Mouse (Mus musculus) G1E (cell line): ENCODE measurements around the gene Hrk. TPM values are rescaled to one million over a fixed set of nuclear protein-coding genes. Genes with fewer than 3 reads are reported as not detected.

Source experiments
- ATAC-seq: 2 replicates; pipeline ENCODE4 v1.8.0; 2016; ENCODE audit warnings: mild to moderate bottlenecking; ENCODE audit not compliant: insufficient number of reproducible peaks, poor library complexity, low FRiP score, severe bottlenecking; ENCODE audit errors: extremely low read depth
- DNase-seq: peaks from one replicate; pipeline ENCODE4 v3.0.0; 2012; ENCODE audit warnings: low spot score
- H3K27me3 ChIP-seq: 2 replicates; pipeline ENCODE4 v1.6.1; 2012; ENCODE audit warnings: mild to moderate bottlenecking, low read length, inconsistent platforms; ENCODE audit not compliant: insufficient read depth
- H3K36me3 ChIP-seq: replicated peaks from 2 replicates; pipeline ENCODE3; 2012; ENCODE audit warnings: mild to moderate bottlenecking, inconsistent platforms
- H3K4me1 ChIP-seq: 2 replicates; pipeline ENCODE4 v1.6.1; 2012; ENCODE audit warnings: low read depth, low read length, inconsistent platforms, mixed read lengths; ENCODE audit not compliant: insufficient read depth
- H3K4me3 ChIP-seq: 2 replicates; pipeline ENCODE4 v1.5.1; 2012; ENCODE audit warnings: low read depth, mild to moderate bottlenecking, inconsistent platforms, low read length, moderate library complexity, mixed read lengths
- H3K9me3 ChIP-seq: replicated peaks from 2 replicates; pipeline ENCODE4 v1.6.1; 2012; ENCODE audit warnings: inconsistent platforms
- CTCF ChIP-seq: IDR thresholded peaks from 2 replicates; pipeline ENCODE4 v1.5.1; 2012; ENCODE audit warnings: low read depth, low read length, inconsistent platforms, mixed read lengths
- GATA1 ChIP-seq: IDR thresholded peaks from 2 replicates; pipeline ENCODE4 v1.6.1; 2012; ENCODE audit warnings: borderline replicate concordance, low read length, inconsistent platforms, mixed read lengths
- GATA2 ChIP-seq: IDR thresholded peaks from 2 replicates; pipeline ENCODE4 v1.6.1; 2012; ENCODE audit warnings: low read depth, low read length, inconsistent platforms, borderline replicate concordance
- POLR2AphosphoS5 ChIP-seq: IDR thresholded peaks from 2 replicates; pipeline ENCODE4 v1.6.1; 2012; ENCODE audit warnings: low read depth, low read length, inconsistent platforms; ENCODE audit not compliant: insufficient replicate concordance
- TAL1 ChIP-seq: conservative IDR thresholded peaks from 2 replicates; pipeline ENCODE4 v1.6.1; 2012; ENCODE audit warnings: low read depth, low read length, inconsistent platforms, mixed read lengths
- polyA plus RNA-seq: library from polyadenylated mRNA; stranded (reverse); fragments of >175 nt; gene quantifications from 2 replicates; pipeline ENCODE4 v1.2.3, GENCODE M21; 2012
- total RNA-seq, 2 experiments: library from RNA; stranded (forward) in 1 of 2; stranded (reverse) in 1 of 2; fragments of 200-1000 nt in 1 of 2; fragments of >200 nt in 1 of 2; fragmentation: Nextera tagmentation in 1 of 2; gene quantifications; 2 replicates each; pipeline ENCODE4 v1.2.3; 2014 to 2017

The Hrk gene
- total and polyA plus RNA-seq, 3 experiments: 0.11 TPM; not detected in 2

DNA sequence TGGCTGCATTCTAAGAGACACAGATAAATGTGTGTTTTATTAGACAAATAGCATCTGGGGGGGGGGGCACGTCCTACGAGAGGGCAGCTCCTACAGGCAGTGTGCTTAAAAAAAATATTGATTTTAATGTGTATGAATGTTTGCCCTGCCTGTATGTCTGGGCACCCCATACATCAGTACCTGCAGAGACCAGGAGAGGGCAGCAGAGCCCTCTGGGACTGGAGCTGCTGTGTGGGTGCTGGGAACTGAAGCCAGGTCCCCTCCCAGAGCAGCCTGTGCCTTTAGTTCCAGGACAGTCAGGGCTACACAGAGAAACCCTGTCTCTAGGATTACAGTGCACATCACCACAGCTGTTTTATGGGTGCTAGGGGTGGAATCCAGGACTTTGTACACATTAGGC lies 10.7 kb downstream of the Hrk start:
- DNase-seq (no peak), ATAC-seq (no peak)
- H3K4me1 ChIP-seq: peaks cover 4% of the 10 kb centered on the region; the same call in 1 of the 2 replicates
- H3K27me3 ChIP-seq: peaks cover 24% of the 10 kb centered on the region
- H3K36me3 ChIP-seq: no peaks in the 10 kb centered on the region
- peaks cover 6% of the 10 kb centered on the region for H3K9me3 ChIP-seq
- H3K4me3 ChIP-seq: no peak overlapping the region
- TF ChIP-seq POLR2AphosphoS5: no peak
- TF ChIP-seq GATA2: no peak
- no peak for TF ChIP-seq GATA1
- TF ChIP-seq TAL1: no peak
- no peak for TF ChIP-seq CTCF

- no peak for ATAC-seq
- H3K4me3 ChIP-seq: no peak overlapping the region
- no peaks in the 10 kb centered on the region for H3K4me1 ChIP-seq
- TF ChIP-seq GATA1 (no peak), GATA2 (no peak), CTCF (no peak), TAL1 (no peak), POLR2AphosphoS5 (no peak)
- no peaks in the 10 kb centered on the region for H3K36me3 ChIP-seq
- DNase-seq: no peak
- peaks cover 2% of the 10 kb centered on the region for H3K9me3 ChIP-seq
- peaks cover 6% of the 10 kb centered on the region for H3K27me3 ChIP-seq
These were observed 13.2 kb downstream of the Hrk start for GRCm38 (mm10) chr5:118177640-118178039.

DNA sequence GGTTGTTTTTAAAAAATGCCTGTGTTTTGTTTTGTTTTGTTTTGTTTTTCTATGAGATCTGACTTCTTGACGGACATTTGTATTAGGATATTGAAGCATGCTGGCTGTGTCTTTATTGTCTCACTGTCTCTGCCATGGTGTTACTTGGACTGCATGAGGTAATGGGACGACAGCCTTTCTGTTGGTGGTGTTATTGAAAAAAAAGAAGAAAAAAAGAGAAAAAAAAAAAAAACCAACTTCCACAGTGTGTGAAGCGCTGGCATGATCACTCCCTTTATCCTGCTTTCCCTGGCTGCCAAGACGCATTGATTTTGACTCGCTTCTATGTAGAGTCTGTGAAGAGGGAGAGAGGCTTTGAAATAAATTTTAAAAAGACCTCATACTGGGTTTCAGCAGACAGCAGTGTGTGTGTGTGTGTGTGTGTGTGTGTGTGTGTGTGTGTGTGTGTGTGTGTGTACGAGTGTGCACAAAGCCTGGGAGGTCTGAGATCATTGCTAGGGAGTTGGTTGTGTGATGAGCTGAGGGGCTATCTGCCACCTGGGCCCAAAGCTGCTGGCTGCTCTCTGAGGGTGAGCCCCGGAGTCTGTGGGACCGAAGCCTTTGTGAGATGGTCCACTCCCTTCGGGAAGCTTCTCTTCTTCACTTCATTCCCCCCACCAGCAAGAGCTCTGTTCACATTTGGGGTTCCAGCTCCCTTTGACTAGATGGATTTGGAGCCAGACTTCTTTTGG lies 22.6 kb downstream of the Hrk start:
- peaks cover 3% of the 10 kb centered on the region; the same call in 1 of the 2 replicates for H3K27me3 ChIP-seq
- H3K4me1 ChIP-seq: no peaks in the 10 kb centered on the region
- H3K9me3 ChIP-seq: no peaks in the 10 kb centered on the region
- H3K4me3 ChIP-seq: no peak overlapping the region
- ATAC-seq (no peak), DNase-seq (no peak)
- TF ChIP-seq POLR2AphosphoS5: no peak
- H3K36me3 ChIP-seq: no peaks in the 10 kb centered on the region

- Histone ChIP-seq H3K27me3 (peaks cover 3% of the 10 kb centered on the region; the same call in 1 of the 2 replicates), H3K4me1 (no peaks in the 10 kb centered on the region), H3K36me3 (no peaks in the 10 kb centered on the region), H3K9me3 (no peaks in the 10 kb centered on the region), H3K4me3 (no peak overlapping the region)
- ATAC-seq (no peak), DNase-seq (no peak)
- TF ChIP-seq CTCF (no peak), GATA1 (no peak), GATA2 (no peak), TAL1 (no peak), POLR2AphosphoS5 (no peak)
These were observed 23.9 kb downstream of the Hrk start for GRCm38 (mm10) chr5:118188356-118188755.

- H3K27me3 ChIP-seq: peaks cover 3% of the 10 kb centered on the region; the same call in 1 of the 2 replicates
- H3K36me3 ChIP-seq: no peaks in the 10 kb centered on the region
- no peak for TF ChIP-seq GATA1
- no peak for TF ChIP-seq CTCF
- no peak for TF ChIP-seq POLR2AphosphoS5
- no peak for TF ChIP-seq GATA2
- no peak for TF ChIP-seq TAL1
- no peak overlapping the region for H3K4me3 ChIP-seq
- ATAC-seq: no peak
- no peak for DNase-seq
- H3K4me1 ChIP-seq: no peaks in the 10 kb centered on the region
- H3K9me3 ChIP-seq: no peaks in the 10 kb centered on the region
These were observed 26.0 kb downstream of the Hrk start for GRCm38 (mm10) chr5:118190491-118190890.

- Histone ChIP-seq H3K4me1 (no peaks in the 10 kb centered on the region), H3K4me3 (no peak overlapping the region), H3K9me3 (no peaks in the 10 kb centered on the region), H3K36me3 (no peaks in the 10 kb centered on the region), H3K27me3 (peaks cover 3% of the 10 kb centered on the region; the same call in 1 of the 2 replicates)
- TF ChIP-seq CTCF: no peak
- TF ChIP-seq GATA1: no peak
- TF ChIP-seq TAL1: no peak
- no peak for TF ChIP-seq POLR2AphosphoS5
- TF ChIP-seq GATA2: no peak
- DNase-seq (no peak), ATAC-seq (no peak)
These were observed 27.8 kb downstream of the Hrk start for GRCm38 (mm10) chr5:118192221-118192620.
